Mouse (Mus musculus) heart, postnatal 4 days (tissue): Measurements from ENCODE around the gene Dgkz. TPM values are rescaled to one million over a fixed set of nuclear protein-coding genes. Genes with fewer than 3 reads are reported as not detected.

Experiments used
- DNase-seq: peaks from one replicate; pipeline ENCODE4 v3.0.0; 2021
- total RNA-seq, 2 experiments: library from RNA; stranded (reverse); gene quantifications; 2 replicates each; pipeline ENCODE4 v1.2.3; 2021

Gene Dgkz
- 10 to 100 TPM; 76.6 to 80.9 TPM for total RNA-seq

- DNase-seq, result no peak
Measured at GRCm38 (mm10) chr2:91975581-91976541, at the start of gene Dgkz. Gene Dgkz (minus strand): TSS chr2:91975864.

- no peak for DNase-seq
Measured at GRCm38 (mm10) chr2:92025202-92025601, 49.5 kb upstream of the Dgkz start.

- DNase-seq, result peak; percentile 83
Measured at GRCm38 (mm10) chr2:92024274-92024672, 48.6 kb upstream of the Dgkz start, which contains the start of gene Creb3l1. Gene Creb3l1 (minus strand): TSS chr2:92024502.

- DNase-seq, result peak; percentile 73
Measured at GRCm38 (mm10) chr2:92023362-92024273, 48.0 kb upstream of the Dgkz start.

- DNase-seq, result peak; percentile 35
Measured at GRCm38 (mm10) chr2:92020676-92021265, 45.1 kb upstream of the Dgkz start.

- no peak for DNase-seq
Measured at GRCm38 (mm10) chr2:92017440-92017839, 41.8 kb upstream of the Dgkz start.

GRCm38 (mm10) chr2:92016981-92017380 is 41.3 kb upstream of the Dgkz start:
- DNase-seq, result peak; percentile 86

GRCm38 (mm10) chr2:92014891-92015290 is 39.2 kb upstream of the Dgkz start:
- no peak for DNase-seq

- no peak for DNase-seq
Measured at GRCm38 (mm10) chr2:92014248-92014647, 38.6 kb upstream of the Dgkz start.

- peak; percentile 75 for DNase-seq
Measured at GRCm38 (mm10) chr2:92012768-92013445, 37.2 kb upstream of the Dgkz start.

- DNase-seq, result peak; percentile 34
Measured at GRCm38 (mm10) chr2:92011424-92012353, 36.0 kb upstream of the Dgkz start.

- no peak for DNase-seq
Measured at GRCm38 (mm10) chr2:92008623-92009404, 33.1 kb upstream of the Dgkz start.

- peak; percentile 97 for DNase-seq
Measured at GRCm38 (mm10) chr2:92007933-92008622, 32.4 kb upstream of the Dgkz start.

- DNase-seq, result peak; percentile 89
Measured at GRCm38 (mm10) chr2:92006983-92007921, 31.6 kb upstream of the Dgkz start.

GRCm38 (mm10) chr2:92006491-92006890 is 30.8 kb upstream of the Dgkz start:
- no peak for DNase-seq

GRCm38 (mm10) chr2:92004617-92005016 is 29.0 kb upstream of the Dgkz start:
- DNase-seq, result no peak

- no peak for DNase-seq
Measured at GRCm38 (mm10) chr2:91997905-91998608, 22.4 kb upstream of the Dgkz start.
